Mouse (Mus musculus): ENCODE measurements at regions not wholly inside any gene's neighbourhood (a gene's known extent, or its start where the extent isn't known, plus 50 kb on each side); places are given as distances from the start of the nearest gene placed in this dataset.
A peak's percentile ranks its signal among the peaks of the same experiment; 100 is the strongest.

GRCm38 (mm10) chr10:116726031-116726430 is 144.7 kb upstream of the Cnot2 start:
- no peak for DNase-seq (ENCODE audit: low read depth)

- DNase-seq (ENCODE audit: low read depth): no peak
Observed at GRCm38 (mm10) chr10:116721986-116722385, 140.7 kb upstream of the Cnot2 start.

GRCm38 (mm10) chr10:116719616-116720015 is 138.3 kb upstream of the Cnot2 start:
- no peak for DNase-seq (ENCODE audit: low read depth)

GRCm38 (mm10) chr10:116717961-116718360 is 136.7 kb upstream of the Cnot2 start:
- no peak for DNase-seq (ENCODE audit: low read depth)

GRCm38 (mm10) chr10:116717017-116717643 is 135.8 kb upstream of the Cnot2 start:
- no peak for DNase-seq (ENCODE audit: low read depth)

GRCm38 (mm10) chr10:116713456-116713855 is 132.1 kb upstream of the Cnot2 start:
- DNase-seq (ENCODE audit: low read depth): no peak

- DNase-seq (ENCODE audit: low read depth): no peak
Observed at GRCm38 (mm10) chr10:116707025-116707424, 125.7 kb upstream of the Cnot2 start.

- no peak for DNase-seq (ENCODE audit: low read depth)
Observed at GRCm38 (mm10) chr10:116701281-116701680, 120.0 kb upstream of the Cnot2 start.

- DNase-seq (ENCODE audit: low read depth): no peak
Observed at GRCm38 (mm10) chr10:116699711-116700110, 118.4 kb upstream of the Cnot2 start.

- DNase-seq (ENCODE audit: low read depth): no peak
Observed at GRCm38 (mm10) chr10:116697628-116698316, 116.5 kb upstream of the Cnot2 start.

- no peak for DNase-seq (ENCODE audit: low read depth)
Observed at GRCm38 (mm10) chr10:116693816-116694215, 112.5 kb upstream of the Cnot2 start.

- DNase-seq (ENCODE audit: low read depth): no peak
Observed at GRCm38 (mm10) chr10:116686741-116687140, 105.4 kb upstream of the Cnot2 start.

- no peak for DNase-seq (ENCODE audit: low read depth)
Observed at GRCm38 (mm10) chr10:116683374-116683773, 102.1 kb upstream of the Cnot2 start.

- peak; percentile 8 for DNase-seq (ENCODE audit: low read depth)
Observed at GRCm38 (mm10) chr10:116678950-116679735, 97.8 kb upstream of the Cnot2 start.

- no peak for DNase-seq (ENCODE audit: low read depth)
Observed at GRCm38 (mm10) chr10:116677949-116678348, 96.6 kb upstream of the Cnot2 start.

- DNase-seq (ENCODE audit: low read depth): no peak
Observed at GRCm38 (mm10) chr10:116675171-116675570, 93.9 kb upstream of the Cnot2 start.

- DNase-seq (ENCODE audit: low read depth): peak; percentile 12
Observed at GRCm38 (mm10) chr10:116674348-116674747, 93.0 kb upstream of the Cnot2 start.

- DNase-seq (ENCODE audit: low read depth): no peak
Observed at GRCm38 (mm10) chr10:116658162-116658962, 77.1 kb upstream of the Cnot2 start.

GRCm38 (mm10) chr10:116655891-116656290 is 74.6 kb upstream of the Cnot2 start:
- peak; percentile 20 for DNase-seq (ENCODE audit: low read depth)

GRCm38 (mm10) chr10:116655018-116655807 is 73.9 kb upstream of the Cnot2 start:
- peak; percentile 29 for DNase-seq (ENCODE audit: low read depth)

GRCm38 (mm10) chr10:116654091-116654490 is 72.8 kb upstream of the Cnot2 start:
- DNase-seq (ENCODE audit: low read depth): no peak
